ENCODE assay signal across 7 mouse cellular contexts in the genomic region with DNA sequence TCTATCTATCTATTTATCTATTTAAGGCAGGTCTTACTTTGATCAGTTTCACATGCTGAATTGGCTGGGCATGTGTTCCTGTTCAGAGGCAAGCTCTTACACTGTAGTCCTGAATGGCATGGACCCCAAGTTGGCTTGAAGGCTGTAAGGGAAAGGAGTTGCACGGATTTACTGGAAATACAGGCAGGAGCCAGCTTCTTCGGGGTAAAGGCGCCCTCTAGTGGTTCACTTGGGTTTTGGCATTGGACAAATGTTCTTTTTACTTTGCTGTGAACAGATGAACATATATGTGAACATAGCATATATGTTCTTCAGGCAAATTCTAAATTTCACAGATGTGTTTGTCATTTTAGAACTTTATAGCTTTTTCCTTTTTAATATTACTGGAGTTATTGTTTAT. TPM values are rescaled to one million over a fixed set of nuclear protein-coding genes. Genes with fewer than 3 reads are reported as not detected.
A peak's percentile ranks its signal among the peaks of the same experiment; 100 is the strongest.
DNase-seq lines count a peak whose midpoint lies in the region; ATAC-seq and TF ChIP-seq lines count a peak whose summit lies in the region.

No protein-coding gene starts in this region.

- TF ChIP-seq POLR2A in lung, adult 2 months (IDR thresholded peaks at IDR 0.05; ENCODE audit: borderline replicate concordance, extremely low read depth, low read depth, low read length): no peak

- peak; percentile 26 to 68 for DNase-seq in urinary bladder, postnatal 36 days (ENCODE audit: low spot score in 2 of 2)
- DNase-seq in urinary bladder, postnatal 10 days (ENCODE audit: low spot score): no peak
- DNase-seq in adrenal gland, postnatal 36 days: peak; percentile 76 to 77
- DNase-seq in embryonic facial prominence, embryonic 14.5 days (ENCODE audit: low spot score): peak; percentile 85
- peak; percentile 81 for DNase-seq in kidney, postnatal 14 days
- DNase-seq in lung, adult 2 months: peak; percentile 62
- DNase-seq in skeletal muscle tissue, adult 2 months (ENCODE audit: low read depth, low spot score): peak; percentile 66

- no peak overlapping the region for H3K4me2 ChIP-seq in embryonic facial prominence, embryonic 14.5 days (ENCODE audit: low read depth, low read length)

- 1% methylated on average over 3 of the region's 3 CpGs for WGBS in embryonic facial prominence, embryonic 14.5 days
- 1% methylated on average over 3 of the region's 3 CpGs for WGBS in lung, adult 2 months

- no peak overlapping the region for H3K4me3 ChIP-seq in embryonic facial prominence, embryonic 14.5 days (ENCODE audit: low read depth, low read length)
- no peak overlapping the region for H3K4me3 ChIP-seq in lung, adult 2 months (replicated peaks; ENCODE audit: extremely low read depth, low read depth, low read length)

- H3K27ac ChIP-seq in embryonic facial prominence, embryonic 14.5 days (replicated peaks; ENCODE audit: low read depth, low read length): no peak overlapping the region

- H3K36me3 ChIP-seq in embryonic facial prominence, embryonic 14.5 days (ENCODE audit: control insufficient read depth, insufficient read depth, low read length): peaks cover 56% of the 10 kb centered on the region

- ATAC-seq in embryonic facial prominence, embryonic 14.5 days (ENCODE audit: low read depth): no peak

- no peaks in the 10 kb centered on the region for H3K9me3 ChIP-seq in embryonic facial prominence, embryonic 14.5 days (ENCODE audit: control insufficient read depth, low read length)

- no peak overlapping the region for H3K9ac ChIP-seq in embryonic facial prominence, embryonic 14.5 days (ENCODE audit: low read depth, low read length)

- TF ChIP-seq CTCF in lung, adult 2 months (IDR thresholded peaks at IDR 0.05; ENCODE audit: insufficient read depth, low read length): peak; percentile 71

- H3K27me3 ChIP-seq in embryonic facial prominence, embryonic 14.5 days (replicated peaks; ENCODE audit: control insufficient read depth, insufficient read depth, low read length): no peaks in the 10 kb centered on the region

- H3K4me1 ChIP-seq in embryonic facial prominence, embryonic 14.5 days (ENCODE audit: control insufficient read depth, insufficient read depth, low read length): peaks cover 15% of the 10 kb centered on the region
- peaks cover 15% of the 10 kb centered on the region for H3K4me1 ChIP-seq in lung, adult 2 months (ENCODE audit: control insufficient read depth, insufficient read depth, low read length)

RNA-seq across cellular contexts. Expression of a gene that starts 2.5 kb away (rescaled TPM):
- total RNA-seq in adrenal gland, postnatal 36 days (2021): 100 to 1,000 TPM; 432 to 487 TPM
- polyA plus RNA-seq in embryonic facial prominence, embryonic 14.5 days (2014; fragmentation: Nextera tagmentation; extraction: Ambion mirVana): 479 and 488 TPM in 2 replicates
- 334 and 389 TPM in 2 replicates for polyA plus RNA-seq in lung, adult 2 months (2012; rRNA removed)

RNA-seq across cellular contexts. Expression of a gene that starts 2.5 kb away (rescaled TPM):
- total RNA-seq in adrenal gland, postnatal 36 days (2021): 1,000 to 10,000 TPM; 1,486 to 1,511 TPM
- polyA plus RNA-seq in embryonic facial prominence, embryonic 14.5 days (2014; fragmentation: Nextera tagmentation; extraction: Ambion mirVana): 1,198 and 1,307 TPM in 2 replicates
- polyA plus RNA-seq in lung, adult 2 months (2012; rRNA removed): 506 and 507 TPM in 2 replicates

RNA-seq across cellular contexts. Expression of a gene that starts 16.0 kb away (rescaled TPM):
- total RNA-seq in adrenal gland, postnatal 36 days (2021): 10 to 100 TPM; 30.8 to 47.3 TPM
- polyA plus RNA-seq in embryonic facial prominence, embryonic 14.5 days (2014; fragmentation: Nextera tagmentation; extraction: Ambion mirVana): 60.5 and 62.3 TPM in 2 replicates
- polyA plus RNA-seq in lung, adult 2 months (2012; rRNA removed): 28.3 and 30.4 TPM in 2 replicates

RNA-seq across cellular contexts. Expression of a gene that starts 16.5 kb away (rescaled TPM):
- total RNA-seq in adrenal gland, postnatal 36 days (2021): 10 to 100 TPM; 72.2 to 90.5 TPM
- polyA plus RNA-seq in embryonic facial prominence, embryonic 14.5 days (2014; fragmentation: Nextera tagmentation; extraction: Ambion mirVana): 38.7 and 39.4 TPM in 2 replicates
- 395 and 450 TPM in 2 replicates for polyA plus RNA-seq in lung, adult 2 months (2012; rRNA removed)

RNA-seq across cellular contexts. Expression of a gene that starts 45.2 kb away (rescaled TPM):
- 100 to 1,000 TPM in 1 of 2 experiments, 10 to 100 TPM in 1; 62.7 to 110 TPM for total RNA-seq in adrenal gland, postnatal 36 days (2021)
- 35.7 and 52.1 TPM in 2 replicates for polyA plus RNA-seq in embryonic facial prominence, embryonic 14.5 days (2014; fragmentation: Nextera tagmentation; extraction: Ambion mirVana)
- 34.6 and 87.6 TPM in 2 replicates for polyA plus RNA-seq in lung, adult 2 months (2012; rRNA removed)
